Mouse (Mus musculus) heart, adult 2 months (tissue): ENCODE results near the gene Acsm5. TPM values are rescaled to one million over a fixed set of nuclear protein-coding genes. Genes with fewer than 3 reads are reported as not detected.

Experiments used
- DNase-seq, 2 experiments: peaks; one replicate each; pipeline ENCODE4 v3.0.0; 2021
- H3K27ac ChIP-seq: fragments of 200-600 bp; 2 replicates; pipeline ENCODE4 v1.8.1; 2022
- H3K27me3 ChIP-seq: fragments of 200-500 bp; 2 replicates; pipeline ENCODE4 v1.6.1; 2012; ENCODE audit warnings: mild to moderate bottlenecking, low read length, inconsistent platforms, mixed read lengths; ENCODE audit not compliant: control insufficient read depth, insufficient read depth
- H3K36me3 ChIP-seq: fragments of 200-500 bp; 2 replicates; pipeline ENCODE4 v1.6.1; 2012; ENCODE audit warnings: low read length, inconsistent platforms; ENCODE audit not compliant: control insufficient read depth, insufficient read depth
- H3K4me1 ChIP-seq: fragments of 200-500 bp; 2 replicates; pipeline ENCODE4 v1.6.1; 2011; ENCODE audit warnings: low read length; ENCODE audit not compliant: control insufficient read depth, insufficient read depth
- H3K4me3 ChIP-seq: fragments of 200-600 bp; 2 replicates; pipeline ENCODE4 v1.8.1; 2022
- H3K79me2 ChIP-seq: fragments of 200-500 bp; replicated peaks from 2 replicates; pipeline ENCODE4 v1.6.1; 2012; ENCODE audit warnings: mild to moderate bottlenecking, inconsistent platforms, low read length, moderate library complexity, mixed read lengths; ENCODE audit not compliant: control insufficient read depth, insufficient read depth
- H3K9ac ChIP-seq: fragments of 200-500 bp; 2 replicates; pipeline ENCODE4 v1.6.1; 2012; ENCODE audit warnings: low read depth, mild to moderate bottlenecking, control low read depth, inconsistent platforms, low read length, mixed read lengths
- CTCF ChIP-seq: fragments of 200-600 bp; IDR thresholded peaks from 2 replicates; pipeline ENCODE4 v1.8.1; 2022; ENCODE audit warnings: antibody characterized with exemption, mild to moderate bottlenecking, moderate library complexity
- EP300 ChIP-seq: fragments of 200-500 bp; IDR thresholded peaks from 2 replicates; pipeline ENCODE4 v1.6.1; 2011; ENCODE audit warnings: low read depth, low read length, control low read depth; ENCODE audit not compliant: insufficient read depth
- POLR2A ChIP-seq: fragments of 200-500 bp; IDR thresholded peaks from 2 replicates; pipeline ENCODE4 v1.6.1; 2011; ENCODE audit warnings: mild to moderate bottlenecking, low read depth, low read length, control low read depth; ENCODE audit not compliant: insufficient read depth
- WGBS: fragments of 180-500 bp; shearing (Covaris S2); methylation state at CpG from one replicate; pipeline ENCODE4 v1.1.7; 2018; 5-methylcytosine and 5-hydroxymethylcytosine counted together
- intact Hi-C: fragments of 180-260 bp; cut with DNase I; formaldehyde crosslinking; loops from one replicate; pipeline ENCODE4 v1.15.1; 2025
- polyA plus RNA-seq: library from polyadenylated mRNA; depleted of rRNA; stranded (reverse); fragments of >200 nt; gene quantifications from 2 replicates; pipeline ENCODE4 v1.2.3, GENCODE M21; 2012
- total RNA-seq, 2 experiments: library from RNA; stranded (reverse); gene quantifications; 2 replicates each; pipeline ENCODE4 v1.2.3; 2021

Acsm5 gene
- total and polyA plus RNA-seq, 3 experiments, result 3.4 to 16.2 (median 12.3) TPM

- 61% methylated on average over 2 of the region's 2 CpGs for WGBS
- TF ChIP-seq CTCF (no peak), POLR2A (no peak), EP300 (no peak)
- intact Hi-C loops, result no loop called here
- H3K9ac ChIP-seq, result no peak overlapping the region
- H3K27ac ChIP-seq, result no peak overlapping the region
- no peak overlapping the region for H3K4me3 ChIP-seq
- H3K36me3 ChIP-seq, result no peaks in the 10 kb centered on the region
- H3K79me2 ChIP-seq, result no peaks in the 10 kb centered on the region
- H3K4me1 ChIP-seq, result no peaks in the 10 kb centered on the region
- no peak for DNase-seq
- H3K27me3 ChIP-seq, result no peaks in the 10 kb centered on the region
These were observed 8.3 kb downstream of the Acsm5 start for GRCm38 (mm10) chr7:119527548-119527947.

GRCm38 (mm10) chr7:119528617-119529016, 9.4 kb downstream of the Acsm5 start:
- 58% methylated on average over 7 of the region's 7 CpGs for WGBS
- Histone ChIP-seq H3K36me3 (no peaks in the 10 kb centered on the region), H3K27me3 (no peaks in the 10 kb centered on the region), H3K9ac (no peak overlapping the region), H3K4me1 (no peaks in the 10 kb centered on the region), H3K79me2 (no peaks in the 10 kb centered on the region), H3K27ac (no peak overlapping the region), H3K4me3 (no peak overlapping the region)
- TF ChIP-seq EP300, result no peak
- TF ChIP-seq CTCF, result no peak
- no peak for TF ChIP-seq POLR2A
- DNase-seq, result no peak
- intact Hi-C loops, result no loop called here

- 35% methylated on average over 1 of the region's 1 CpGs for WGBS
These were observed 13.7 kb downstream of the Acsm5 start for GRCm38 (mm10) chr7:119532924-119533323.

GRCm38 (mm10) chr7:119534389-119534788, 15.1 kb downstream of the Acsm5 start:
- no peaks in the 10 kb centered on the region for H3K79me2 ChIP-seq
- intact Hi-C loops, result no loop called here
- H3K9ac ChIP-seq, result no peak overlapping the region
- H3K4me3 ChIP-seq, result no peak overlapping the region
- H3K4me1 ChIP-seq, result no peaks in the 10 kb centered on the region
- no peaks in the 10 kb centered on the region for H3K36me3 ChIP-seq
- no peak for TF ChIP-seq EP300
- TF ChIP-seq CTCF, result no peak
- no peak for TF ChIP-seq POLR2A
- H3K27ac ChIP-seq, result no peak overlapping the region
- 62% methylated on average over 2 of the region's 2 CpGs for WGBS
- H3K27me3 ChIP-seq, result no peaks in the 10 kb centered on the region
- DNase-seq, result no peak

More at GRCm38 (mm10) chr7:119532924-119533323, 13.7 kb downstream of the Acsm5 start:
- H3K36me3 ChIP-seq, result no peaks in the 10 kb centered on the region
- H3K4me1 ChIP-seq, result no peaks in the 10 kb centered on the region
- H3K4me3 ChIP-seq, result no peak overlapping the region
- no peak overlapping the region for H3K9ac ChIP-seq
- intact Hi-C loops, result no loop called here
- no peak overlapping the region for H3K27ac ChIP-seq
- H3K27me3 ChIP-seq, result no peaks in the 10 kb centered on the region
- TF ChIP-seq POLR2A, result no peak
- no peak for TF ChIP-seq CTCF
- TF ChIP-seq EP300, result no peak
- no peaks in the 10 kb centered on the region for H3K79me2 ChIP-seq
- DNase-seq, result no peak

- WGBS, result 64% methylated on average over 2 of the region's 2 CpGs
- no peak for DNase-seq
- intact Hi-C loops, result no loop called here
- Histone ChIP-seq H3K4me3 (no peak overlapping the region), H3K27ac (no peak overlapping the region), H3K9ac (no peak overlapping the region), H3K79me2 (no peaks in the 10 kb centered on the region), H3K36me3 (no peaks in the 10 kb centered on the region), H3K27me3 (no peaks in the 10 kb centered on the region), H3K4me1 (no peaks in the 10 kb centered on the region)
- no peak for TF ChIP-seq CTCF
- TF ChIP-seq POLR2A, result no peak
- no peak for TF ChIP-seq EP300
These were observed 23.2 kb downstream of the Acsm5 start for GRCm38 (mm10) chr7:119542445-119542844.

GRCm38 (mm10) chr7:119545572-119545971, 26.3 kb downstream of the Acsm5 start:
- no peaks in the 10 kb centered on the region for H3K36me3 ChIP-seq
- no peak overlapping the region for H3K9ac ChIP-seq
- TF ChIP-seq POLR2A (no peak), CTCF (no peak), EP300 (no peak)
- H3K79me2 ChIP-seq, result no peaks in the 10 kb centered on the region
- H3K4me1 ChIP-seq, result no peaks in the 10 kb centered on the region
- H3K27me3 ChIP-seq, result no peaks in the 10 kb centered on the region
- intact Hi-C loops, result no loop called here
- no peak for DNase-seq
- no peak overlapping the region for H3K4me3 ChIP-seq
- H3K27ac ChIP-seq, result no peak overlapping the region
